Mouse (Mus musculus) adrenal gland, postnatal 4 days (tissue): ENCODE measurements around the gene Kank2. TPM values are rescaled to one million over a fixed set of nuclear protein-coding genes. Genes with fewer than 3 reads are reported as not detected.
A peak's percentile ranks its signal among the peaks of the same experiment; 100 is the strongest.

Experiments used
- DNase-seq, 2 experiments: peaks; one replicate each; pipeline ENCODE4 v3.0.0; 2021 to 2022; ENCODE audit warnings: low spot score in 2 of 2, mixed read lengths in 2 of 2
- total RNA-seq, 2 experiments: library from RNA; stranded (reverse); gene quantifications; 2 replicates each; pipeline ENCODE4 v1.2.3; 2021

Gene Kank2
- total RNA-seq, 2 experiments from 2014 or later, result 52.5 to 57.4 TPM

DNA sequence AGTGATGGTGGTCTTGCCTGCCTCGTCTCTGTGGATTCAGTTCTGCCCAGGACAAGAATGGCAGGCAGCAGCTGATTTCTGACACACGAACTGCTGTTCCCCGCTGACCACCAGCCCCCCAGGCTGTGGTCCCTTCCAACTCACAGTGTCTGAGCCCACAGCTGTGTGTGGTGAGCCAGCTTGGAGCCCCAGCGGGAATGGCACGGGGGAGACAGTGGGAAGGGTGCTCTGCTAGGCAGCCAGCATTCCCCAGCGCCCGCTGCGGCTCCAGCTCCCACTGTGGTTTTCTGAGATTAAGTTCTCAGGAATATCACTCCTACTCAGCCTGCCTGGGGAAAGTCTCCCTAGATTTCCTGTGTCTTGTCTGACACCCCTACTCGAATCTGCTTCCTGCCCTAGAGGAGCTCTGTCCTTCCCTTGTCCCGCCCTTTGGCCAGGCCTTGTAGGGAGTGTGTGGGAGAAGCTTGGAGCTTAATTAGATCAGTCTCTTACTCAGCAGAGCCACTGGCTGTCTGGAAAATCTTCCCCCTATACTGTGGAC, 46.2 kb downstream of the Kank2 start:
- DNase-seq, result no peak

DNA sequence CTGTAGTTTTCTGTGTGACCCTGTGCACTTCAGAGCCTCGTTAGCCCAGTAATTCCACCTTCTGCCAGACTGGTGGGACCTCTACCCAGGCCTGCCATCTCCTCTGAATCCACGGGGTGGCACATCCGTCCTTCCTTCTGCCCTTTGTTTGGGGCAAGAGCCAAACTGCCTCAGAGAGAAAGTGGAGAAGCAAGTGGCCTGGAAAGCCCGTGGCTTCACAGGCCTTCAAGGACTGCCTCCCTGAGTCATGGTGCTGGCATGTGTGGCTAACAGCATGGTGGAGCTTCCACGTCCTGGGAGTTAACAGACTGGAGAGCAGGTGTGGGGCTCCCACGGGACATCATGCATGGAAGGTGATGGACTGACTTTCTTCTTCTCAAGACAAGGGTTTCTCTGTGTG, 47.2 kb downstream of the Kank2 start:
- no peak for DNase-seq

DNA sequence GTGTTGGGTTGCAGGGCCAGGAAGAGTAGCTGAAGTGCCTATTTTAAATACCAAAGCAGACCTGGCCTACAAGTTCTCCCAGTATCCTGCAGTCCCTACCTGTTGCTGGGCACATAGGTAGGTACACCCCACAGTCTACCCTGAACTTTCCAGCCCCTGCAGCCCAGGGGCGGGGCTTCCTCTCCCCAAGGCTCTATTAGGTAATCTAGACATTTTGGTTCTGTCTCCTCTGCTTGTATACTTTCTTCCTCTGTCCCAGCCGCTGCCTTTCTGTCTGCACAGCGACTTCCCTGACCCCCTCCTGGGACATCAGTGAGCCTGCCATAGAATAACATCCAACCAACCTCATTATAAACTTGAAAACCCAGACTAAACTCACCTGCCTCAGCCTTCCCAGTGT, 48.2 kb downstream of the Kank2 start:
- no peak for DNase-seq

DNA sequence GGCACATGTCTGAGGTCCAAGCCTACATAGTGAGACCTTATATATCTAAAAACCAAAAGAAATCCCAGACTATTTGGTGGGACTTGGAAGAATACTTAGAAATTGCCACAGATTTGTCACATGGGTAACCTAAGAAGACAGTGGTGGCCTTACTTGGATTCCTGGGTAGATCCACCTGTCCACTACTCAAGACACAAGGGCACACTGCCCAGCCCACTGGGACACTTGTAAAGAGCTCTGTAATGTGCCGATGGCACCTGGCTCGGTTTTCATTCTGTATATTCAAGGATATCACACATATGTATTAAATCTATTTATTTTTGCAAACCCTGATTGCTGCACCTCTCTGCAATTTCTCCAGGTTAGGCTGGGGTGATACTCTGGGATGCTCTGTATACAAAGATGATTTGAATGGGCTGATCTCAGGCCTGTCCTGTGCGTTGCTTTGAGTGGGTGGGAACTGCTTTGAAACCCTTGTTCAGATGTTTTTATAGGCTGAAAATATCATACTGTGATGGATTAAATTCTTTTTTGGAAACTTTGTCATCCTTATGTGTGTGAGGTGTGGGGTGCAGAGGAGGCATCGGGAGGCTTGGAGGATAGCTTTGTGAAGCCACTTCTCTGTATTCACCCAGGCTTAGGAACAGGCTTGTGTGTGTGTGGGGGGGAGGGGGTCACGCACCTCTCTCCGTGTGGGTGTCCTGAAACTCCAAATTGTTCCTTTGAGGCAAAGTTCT, 49.0 kb downstream of the Kank2 start:
- DNase-seq, result no peak

DNA sequence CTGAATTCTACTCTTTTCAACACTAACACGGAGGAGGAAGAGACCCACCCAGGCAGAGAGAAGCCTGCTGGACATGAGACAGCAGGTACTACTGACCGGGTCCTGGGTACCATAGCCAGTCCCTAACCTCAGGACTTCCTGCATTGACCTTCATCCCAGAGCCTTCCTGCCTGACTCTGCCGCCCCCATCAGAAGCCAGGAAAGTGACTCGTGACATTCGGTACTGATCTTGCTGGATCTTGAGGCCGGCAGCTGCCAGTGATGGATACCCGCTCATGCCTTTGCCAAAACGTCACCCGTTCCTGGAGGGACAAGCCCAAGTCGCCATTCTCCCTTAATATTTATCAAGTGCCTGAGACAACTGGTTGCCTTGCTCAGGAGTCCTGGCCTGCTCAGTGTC, 50.1 kb downstream of the Kank2 start:
- DNase-seq, result no peak

DNA sequence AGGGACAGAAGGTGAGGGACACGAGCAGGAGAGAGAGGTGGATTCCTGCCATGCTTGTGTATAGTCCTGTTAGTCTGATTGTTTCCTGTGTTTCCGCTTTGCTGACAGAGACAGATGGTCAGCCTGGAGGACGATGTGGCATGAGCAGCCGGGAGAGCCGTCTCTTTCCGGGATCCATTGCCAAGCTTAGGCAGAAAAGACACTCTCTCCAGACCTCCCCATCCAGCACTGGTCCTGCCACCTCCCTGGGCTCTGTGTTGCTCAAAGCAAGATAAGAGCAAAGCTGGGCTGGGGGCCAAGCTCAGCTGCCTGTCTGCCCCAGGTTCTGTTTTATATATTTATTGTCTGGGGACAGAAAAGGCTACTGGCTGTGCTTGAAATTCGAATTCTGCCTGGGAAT, 50.5 kb downstream of the Kank2 start:
- DNase-seq, result peak in 1 of 2 experiments; percentile 44

DNA sequence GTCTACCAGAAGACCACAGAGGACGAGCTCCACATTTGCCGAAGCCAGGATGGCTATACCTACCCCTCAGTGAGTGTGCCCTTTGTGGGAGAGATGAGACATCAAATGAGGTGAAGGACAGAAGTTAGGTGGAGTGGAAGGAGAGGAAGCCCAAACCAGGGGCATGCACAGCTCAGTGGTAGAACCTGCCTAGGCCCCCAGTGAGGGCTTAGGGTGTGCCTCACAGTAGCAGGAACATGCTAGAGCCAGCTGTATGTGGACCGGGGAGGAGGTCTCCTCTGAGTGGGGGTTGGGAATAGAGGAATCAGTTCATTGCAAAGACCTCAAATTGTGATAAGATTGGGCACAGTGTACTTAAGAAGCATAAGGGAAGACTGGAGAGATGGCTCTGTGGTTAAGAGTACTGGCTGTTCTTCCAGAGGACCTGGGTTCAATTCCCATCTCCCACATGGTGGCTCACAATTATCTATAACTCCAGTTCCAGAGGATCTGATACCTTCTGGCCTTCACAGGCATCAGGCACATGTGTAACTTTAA, 51.2 kb downstream of the Kank2 start:
- DNase-seq, result no peak

DNA sequence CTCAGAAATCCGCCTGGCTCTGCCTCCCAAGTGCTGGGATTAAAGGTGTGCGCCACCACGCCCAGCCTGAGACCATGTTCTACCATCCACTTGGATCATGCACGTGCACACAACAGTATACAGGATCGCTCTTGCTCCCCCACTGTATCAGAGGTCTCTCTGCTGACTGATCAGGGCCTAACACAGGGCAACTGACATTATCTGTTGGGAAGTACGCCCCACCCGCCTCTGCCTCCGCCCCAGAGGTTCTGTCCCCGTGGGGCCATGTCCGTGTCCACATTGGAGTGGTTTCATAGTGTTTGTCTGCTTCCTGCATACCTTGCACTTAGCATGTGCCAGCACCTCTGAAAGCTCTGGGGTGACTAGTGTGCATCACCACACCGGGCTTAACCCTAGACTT, 57.0 kb downstream of the Kank2 start:
- no peak for DNase-seq

DNA sequence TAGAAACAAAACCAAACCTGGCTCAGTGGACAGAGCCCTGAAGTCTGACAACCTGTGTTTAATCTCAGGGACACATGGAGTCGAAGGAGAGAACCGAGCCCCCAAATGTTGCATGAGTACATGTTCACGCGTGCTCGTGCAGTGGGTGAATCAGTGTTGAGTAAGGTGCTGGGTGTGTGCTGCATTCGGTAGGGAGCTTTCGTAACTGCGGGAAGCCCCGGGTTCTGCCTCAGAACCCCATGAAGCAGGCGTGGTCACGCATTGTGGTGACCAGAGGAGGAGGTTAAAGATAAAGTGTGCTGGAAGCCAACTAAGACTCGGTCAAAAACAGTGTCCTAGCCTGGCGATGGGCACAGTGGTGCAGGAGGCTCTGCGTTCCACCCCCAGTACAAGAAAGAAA, 58.1 kb downstream of the Kank2 start:
- no peak for DNase-seq

DNA sequence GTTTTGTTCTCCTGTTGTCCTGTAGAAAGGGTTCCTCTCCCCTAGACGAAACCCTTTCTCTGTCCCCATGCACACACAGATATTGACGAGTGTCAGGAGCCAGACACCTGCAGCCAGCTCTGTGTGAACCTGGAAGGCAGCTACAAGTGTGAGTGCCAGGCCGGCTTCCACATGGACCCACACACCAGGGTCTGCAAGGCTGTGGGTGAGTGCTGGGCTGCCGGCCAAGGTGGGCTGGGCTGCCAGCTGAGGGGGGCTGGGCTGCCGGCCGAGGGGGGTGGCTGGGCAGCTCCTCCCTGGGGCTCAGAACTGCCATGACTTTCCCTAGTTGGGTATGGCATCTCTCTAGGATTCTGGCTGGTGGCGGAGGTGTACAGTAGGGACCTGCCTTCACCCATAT, 59.8 kb downstream of the Kank2 start:
- no peak for DNase-seq

DNA sequence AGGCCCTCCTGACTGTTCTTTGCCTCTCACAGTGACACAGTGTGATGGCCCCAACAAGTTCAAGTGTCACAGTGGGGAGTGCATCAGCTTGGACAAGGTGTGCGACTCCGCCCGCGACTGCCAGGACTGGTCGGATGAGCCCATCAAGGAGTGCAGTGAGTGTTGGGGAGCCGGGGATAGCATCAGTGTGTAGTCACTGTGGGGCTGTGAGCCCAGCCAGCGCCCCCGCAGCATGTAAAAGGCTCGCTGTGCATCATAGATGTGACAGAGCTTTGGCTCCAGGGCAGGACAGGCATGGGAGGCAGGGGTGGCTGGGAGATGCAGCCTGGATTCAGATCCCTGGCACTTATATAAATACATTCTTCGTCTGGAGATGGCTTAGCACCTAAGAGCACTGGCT, 61.4 kb downstream of the Kank2 start:
- no peak for DNase-seq

DNA sequence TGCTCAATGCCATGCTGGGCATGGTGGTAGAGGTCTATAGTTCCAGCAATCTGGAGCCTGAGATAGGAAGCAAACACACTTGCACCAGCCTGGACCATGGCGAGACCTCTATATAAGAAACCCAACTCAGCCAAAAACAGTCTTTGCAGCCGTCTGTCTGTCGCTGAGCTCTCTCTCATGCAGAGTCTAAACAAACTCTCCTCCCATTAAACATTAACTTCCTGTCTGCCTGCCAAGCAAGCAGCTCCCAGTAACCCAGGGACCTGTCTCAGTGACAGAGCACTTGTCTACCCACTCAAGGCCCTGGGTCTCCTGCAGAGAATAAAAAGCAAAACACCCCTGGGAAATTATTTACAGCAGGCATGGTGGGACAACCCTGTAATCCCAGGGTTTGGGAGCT, 62.0 kb downstream of the Kank2 start:
- no peak for DNase-seq

DNA sequence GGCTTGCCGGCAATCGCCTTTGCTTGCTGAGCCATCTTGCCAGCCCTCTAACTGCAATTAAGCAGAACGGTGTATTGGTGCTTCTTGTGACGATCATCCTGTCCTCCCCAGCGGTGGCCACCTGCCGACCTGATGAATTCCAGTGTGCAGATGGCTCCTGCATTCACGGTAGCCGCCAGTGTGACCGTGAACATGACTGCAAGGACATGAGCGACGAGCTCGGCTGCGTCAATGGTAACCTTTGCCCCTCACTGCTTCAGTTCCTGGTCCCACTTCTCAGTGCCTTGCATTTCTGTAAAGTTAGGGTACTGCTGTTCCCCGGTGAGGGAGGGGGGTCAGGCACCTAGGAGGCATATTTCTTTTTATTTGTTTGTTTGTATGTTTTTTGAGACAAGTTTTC, 63.4 kb downstream of the Kank2 start:
- DNase-seq, result no peak

DNA sequence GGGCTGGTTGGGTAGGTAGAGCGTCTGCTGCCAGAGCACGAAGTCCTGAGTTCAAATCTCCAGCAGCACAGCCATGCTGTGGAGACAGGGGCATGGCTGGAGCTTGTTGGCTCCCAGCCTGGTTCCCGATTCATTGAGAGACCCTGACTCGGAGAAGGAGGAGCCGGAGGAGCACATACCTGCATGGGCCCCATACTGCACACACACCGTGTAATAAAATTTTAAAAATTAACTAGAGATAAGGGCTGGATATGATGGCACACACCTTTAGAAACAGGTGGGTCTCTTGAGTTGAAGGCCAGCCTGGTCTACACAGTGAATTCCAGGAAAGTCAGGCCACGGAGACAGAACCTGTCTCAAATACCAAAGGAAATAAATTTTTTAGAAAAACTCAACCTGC, 64.6 kb downstream of the Kank2 start:
- DNase-seq, result no peak

DNA sequence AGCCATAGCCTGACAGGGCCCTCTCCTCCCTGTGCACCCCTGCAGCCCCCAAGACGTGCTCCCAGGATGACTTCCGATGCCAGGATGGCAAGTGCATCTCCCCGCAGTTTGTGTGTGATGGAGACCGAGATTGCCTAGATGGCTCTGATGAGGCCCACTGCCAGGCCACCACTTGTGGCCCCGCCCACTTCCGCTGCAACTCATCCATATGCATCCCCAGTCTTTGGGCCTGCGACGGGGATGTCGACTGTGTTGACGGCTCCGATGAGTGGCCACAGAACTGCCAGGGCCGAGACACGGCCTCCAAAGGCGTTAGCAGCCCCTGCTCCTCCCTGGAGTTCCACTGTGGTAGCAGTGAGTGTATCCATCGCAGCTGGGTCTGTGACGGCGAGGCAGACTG, 65.1 kb downstream of the Kank2 start:
- no peak for DNase-seq

DNA sequence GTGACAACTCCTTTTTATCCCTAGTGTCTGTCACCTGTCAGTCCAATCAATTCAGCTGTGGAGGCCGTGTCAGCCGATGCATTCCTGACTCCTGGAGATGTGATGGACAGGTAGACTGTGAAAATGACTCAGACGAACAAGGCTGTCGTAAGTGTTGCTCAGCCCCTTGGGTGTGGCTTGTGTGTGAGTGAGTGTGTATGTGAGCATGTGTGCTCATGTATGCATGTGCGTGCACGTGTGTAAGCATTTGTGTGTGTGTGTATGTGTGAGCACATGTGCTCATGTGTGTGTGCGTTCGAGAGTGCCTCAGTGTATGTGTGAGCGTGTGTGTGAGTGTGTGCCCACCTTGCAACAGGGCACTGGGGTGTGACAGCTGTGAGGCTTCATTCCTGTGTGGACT, 66.3 kb downstream of the Kank2 start:
- DNase-seq, result no peak

DNA sequence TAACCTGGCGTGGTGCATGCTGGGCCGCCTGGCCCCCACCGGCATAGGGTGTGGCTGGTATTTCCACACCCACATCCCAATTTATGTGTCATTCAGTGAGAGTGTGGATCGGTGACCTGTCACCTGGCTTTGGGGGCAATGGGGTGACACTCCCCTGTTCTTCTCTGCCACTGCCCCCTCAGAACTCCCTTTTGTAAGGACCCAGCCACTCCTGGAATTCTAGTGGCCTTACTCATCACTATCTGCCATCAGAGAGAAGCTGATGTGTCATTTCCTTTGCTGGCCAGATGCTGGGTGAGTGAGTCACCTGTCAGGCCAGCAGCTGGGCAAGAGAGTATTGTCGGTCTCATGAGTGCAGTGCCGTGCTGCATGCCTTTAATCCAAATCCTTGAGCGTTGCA, 69.3 kb downstream of the Kank2 start:
- DNase-seq, result no peak

DNA sequence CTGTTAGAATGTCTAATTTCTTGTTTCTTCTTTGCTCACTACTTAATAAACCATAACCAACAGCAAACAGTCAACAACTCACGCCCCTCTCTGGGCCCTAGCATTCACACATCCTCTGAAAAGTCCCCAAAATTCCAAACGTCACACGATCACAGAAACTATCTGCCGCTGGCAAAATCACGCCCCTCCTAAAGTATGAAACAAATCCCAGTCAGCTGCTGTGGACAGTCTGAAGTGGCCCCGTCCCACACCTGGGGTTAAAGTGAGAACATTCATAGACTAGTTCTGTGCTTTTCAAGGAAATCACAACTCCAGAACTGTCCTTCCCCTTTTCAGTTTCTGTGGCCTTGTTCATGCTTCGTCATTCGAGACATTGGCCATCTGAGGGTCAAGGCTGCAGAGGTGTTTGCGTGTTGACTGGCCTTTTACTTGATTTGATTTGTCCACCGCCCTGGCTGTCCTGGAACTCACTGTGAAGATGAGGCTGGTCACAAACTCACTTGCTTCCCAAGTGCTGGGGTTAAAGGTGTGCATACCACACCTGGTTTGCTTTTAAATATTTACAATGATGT, 70.2 kb downstream of the Kank2 start:
- DNase-seq, result no peak

DNA sequence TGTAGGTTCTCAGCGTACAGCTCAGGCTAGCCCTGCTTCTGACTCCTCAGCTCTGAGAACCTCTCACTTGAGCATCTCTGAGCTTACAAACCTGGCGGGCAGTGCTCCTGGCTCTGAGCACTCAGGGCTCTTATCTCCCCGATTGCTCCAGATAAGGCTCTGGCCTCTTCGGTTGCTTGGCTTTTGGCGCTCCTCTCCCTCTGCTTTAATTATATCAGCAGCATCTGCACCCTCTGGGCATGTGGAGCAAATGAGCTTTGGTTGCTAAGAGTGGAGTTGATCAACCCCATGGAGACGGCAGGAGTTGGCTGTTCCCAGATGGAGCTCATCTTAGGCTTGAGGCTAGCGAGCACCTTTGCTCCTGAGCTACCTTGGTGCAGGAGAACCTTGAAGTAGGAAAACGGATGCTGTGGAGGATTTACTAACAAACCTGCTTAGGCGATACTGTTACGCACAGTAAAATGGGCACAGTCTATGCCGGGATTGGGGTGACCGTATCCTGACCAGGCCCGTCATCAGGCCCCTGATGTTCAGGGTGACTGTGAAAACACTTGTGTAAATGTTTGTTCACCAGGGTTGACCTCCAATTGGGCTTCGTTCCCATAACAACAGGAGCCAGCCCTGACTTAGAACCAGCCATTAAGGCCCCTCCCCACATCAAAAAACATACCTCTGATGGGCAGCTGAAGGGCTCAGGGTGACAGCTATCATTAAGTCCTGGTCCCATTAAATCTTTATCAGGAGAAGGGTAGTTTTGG, 72.1 kb downstream of the Kank2 start:
- no peak for DNase-seq

DNA sequence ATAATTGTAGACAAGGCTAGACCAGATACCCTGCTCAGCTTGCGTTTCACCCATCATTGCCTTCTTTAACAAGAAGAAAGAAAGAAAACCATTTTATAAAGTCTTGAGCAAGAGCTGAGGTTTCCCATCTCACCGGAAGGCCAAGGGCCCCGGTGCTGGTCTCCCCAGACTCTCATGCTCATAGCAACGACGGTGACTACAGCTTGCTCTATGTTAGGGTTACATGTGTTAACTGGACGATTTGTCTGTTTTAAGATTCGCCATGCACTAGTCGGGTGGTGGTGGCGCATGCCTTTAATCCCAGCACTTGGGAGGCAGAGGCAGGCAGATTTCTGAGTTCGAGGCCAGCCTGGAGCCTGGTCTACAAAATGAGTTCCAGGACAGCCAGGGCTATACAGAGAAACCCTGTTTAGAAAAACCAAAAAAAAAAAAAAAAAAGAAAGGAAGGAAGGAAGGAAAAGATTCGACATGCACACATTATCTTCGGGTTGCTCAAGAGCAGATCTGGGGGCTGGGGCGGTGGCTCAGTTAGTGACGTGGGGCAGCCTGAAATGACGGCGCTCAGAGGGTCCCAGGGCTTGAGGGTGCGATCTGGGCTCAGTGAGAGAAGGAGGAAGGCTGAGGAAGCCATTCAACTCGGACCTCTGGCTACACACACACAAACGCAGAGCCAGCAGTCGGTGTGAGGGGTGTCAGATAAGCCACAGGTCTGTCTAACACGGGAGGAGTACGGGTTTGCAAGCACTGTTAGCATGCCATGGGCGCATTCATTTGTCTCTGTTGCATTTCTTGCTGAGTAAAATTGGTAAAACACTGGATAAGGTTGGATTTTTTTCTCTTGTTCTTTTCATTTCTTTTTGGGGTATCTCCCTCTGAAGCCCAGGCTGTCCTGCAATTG, 73.1 kb downstream of the Kank2 start:
- DNase-seq, result no peak

DNA sequence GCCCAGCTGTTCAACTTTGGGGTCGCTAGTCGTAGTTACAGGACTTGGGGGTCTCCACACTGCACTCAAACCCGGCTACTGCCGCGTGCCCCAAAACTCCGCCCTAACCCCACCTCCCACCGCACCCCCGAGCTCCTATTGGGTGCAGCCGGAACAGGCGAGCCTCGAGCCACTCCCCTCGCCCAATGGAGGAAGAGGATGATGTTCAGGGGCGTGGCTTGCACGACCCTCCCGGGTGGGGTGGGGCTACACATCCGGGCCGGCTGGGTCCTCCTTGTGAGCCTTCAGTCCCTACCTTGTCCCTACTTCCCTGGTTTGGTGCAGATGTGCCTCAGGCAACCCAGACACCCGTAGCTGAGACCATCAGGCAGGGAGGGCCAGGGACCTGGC, 74.4 kb downstream of the Kank2 start:
- peak; percentile 71 to 86 for DNase-seq
